Mouse (Mus musculus) heart, adult 2 months (tissue): Measurements from ENCODE around the gene Abhd17a. TPM values are rescaled to one million over a fixed set of nuclear protein-coding genes. Genes with fewer than 3 reads are reported as not detected.

Experiments used
- DNase-seq, 2 experiments: peaks; one replicate each; pipeline ENCODE4 v3.0.0; 2021
- H3K27ac ChIP-seq: fragments of 200-600 bp; 2 replicates; pipeline ENCODE4 v1.8.1; 2022
- H3K27me3 ChIP-seq: fragments of 200-500 bp; 2 replicates; pipeline ENCODE4 v1.6.1; 2012; ENCODE audit warnings: mild to moderate bottlenecking, low read length, inconsistent platforms, mixed read lengths; ENCODE audit not compliant: control insufficient read depth, insufficient read depth
- H3K36me3 ChIP-seq: fragments of 200-500 bp; 2 replicates; pipeline ENCODE4 v1.6.1; 2012; ENCODE audit warnings: low read length, inconsistent platforms; ENCODE audit not compliant: control insufficient read depth, insufficient read depth
- H3K4me1 ChIP-seq: fragments of 200-500 bp; 2 replicates; pipeline ENCODE4 v1.6.1; 2011; ENCODE audit warnings: low read length; ENCODE audit not compliant: control insufficient read depth, insufficient read depth
- H3K4me3 ChIP-seq: fragments of 200-600 bp; 2 replicates; pipeline ENCODE4 v1.8.1; 2022
- H3K79me2 ChIP-seq: fragments of 200-500 bp; replicated peaks from 2 replicates; pipeline ENCODE4 v1.6.1; 2012; ENCODE audit warnings: mild to moderate bottlenecking, inconsistent platforms, low read length, moderate library complexity, mixed read lengths; ENCODE audit not compliant: control insufficient read depth, insufficient read depth
- H3K9ac ChIP-seq: fragments of 200-500 bp; 2 replicates; pipeline ENCODE4 v1.6.1; 2012; ENCODE audit warnings: low read depth, mild to moderate bottlenecking, control low read depth, inconsistent platforms, low read length, mixed read lengths
- CTCF ChIP-seq: fragments of 200-600 bp; IDR thresholded peaks from 2 replicates; pipeline ENCODE4 v1.8.1; 2022; ENCODE audit warnings: antibody characterized with exemption, mild to moderate bottlenecking, moderate library complexity
- EP300 ChIP-seq: fragments of 200-500 bp; IDR thresholded peaks from 2 replicates; pipeline ENCODE4 v1.6.1; 2011; ENCODE audit warnings: low read depth, low read length, control low read depth; ENCODE audit not compliant: insufficient read depth
- POLR2A ChIP-seq: fragments of 200-500 bp; IDR thresholded peaks from 2 replicates; pipeline ENCODE4 v1.6.1; 2011; ENCODE audit warnings: mild to moderate bottlenecking, low read depth, low read length, control low read depth; ENCODE audit not compliant: insufficient read depth
- WGBS: fragments of 180-500 bp; shearing (Covaris S2); methylation state at CpG from one replicate; pipeline ENCODE4 v1.1.7; 2018; 5-methylcytosine and 5-hydroxymethylcytosine counted together
- intact Hi-C: fragments of 180-260 bp; cut with DNase I; formaldehyde crosslinking; loops from one replicate; pipeline ENCODE4 v1.15.1; 2025
- polyA plus RNA-seq: library from polyadenylated mRNA; depleted of rRNA; stranded (reverse); fragments of >200 nt; gene quantifications from 2 replicates; pipeline ENCODE4 v1.2.3, GENCODE M21; 2012
- total RNA-seq, 2 experiments: library from RNA; stranded (reverse); gene quantifications; 2 replicates each; pipeline ENCODE4 v1.2.3; 2021

Gene Abhd17a
- total and polyA plus RNA-seq, 3 experiments, result 40.2 to 80.0 (median 46.9) TPM

GRCm38 (mm10) chr10:80553575-80553974 is 36.6 kb downstream of the Abhd17a start:
- H3K27me3 ChIP-seq, result no peaks in the 10 kb centered on the region
- H3K9ac ChIP-seq, result no peak overlapping the region; the same call in 1 of the 2 replicates
- TF ChIP-seq POLR2A, result no peak
- TF ChIP-seq EP300, result no peak
- no peak for TF ChIP-seq CTCF
- no peaks in the 10 kb centered on the region for H3K36me3 ChIP-seq
- H3K4me1 ChIP-seq, result peaks cover 18% of the 10 kb centered on the region
- 57% methylated on average over 8 of the region's 8 CpGs for WGBS
- H3K79me2 ChIP-seq, result peaks cover 16% of the 10 kb centered on the region
- H3K27ac ChIP-seq, result no peak overlapping the region
- no peak for DNase-seq
- intact Hi-C loops, result loop anchor here (10.0 kb wide), 1 partner anchor 259 kb away; the partner anchor contains the start of genes Apc2 and Rps15
- H3K4me3 ChIP-seq, result no peak overlapping the region

GRCm38 (mm10) chr10:80552364-80552763 is 37.8 kb downstream of the Abhd17a start:
- intact Hi-C loops, result loop anchor here (10.0 kb wide), 1 partner anchor 258 kb away; the partner anchor contains the start of genes Apc2 and Rps15
- 68% methylated on average over 9 of the region's 9 CpGs for WGBS
- Histone ChIP-seq H3K4me1 (peaks cover 8% of the 10 kb centered on the region), H3K36me3 (no peaks in the 10 kb centered on the region), H3K27me3 (no peaks in the 10 kb centered on the region), H3K79me2 (peaks cover 9% of the 10 kb centered on the region), H3K4me3 (no peak overlapping the region), H3K27ac (no peak overlapping the region), H3K9ac (no peak overlapping the region)
- no peak for DNase-seq
- TF ChIP-seq EP300 (no peak), POLR2A (no peak), CTCF (no peak)

- Histone ChIP-seq H3K4me3 (no peak overlapping the region), H3K27ac (no peak overlapping the region), H3K9ac (no peak overlapping the region), H3K27me3 (no peaks in the 10 kb centered on the region), H3K4me1 (peaks cover 8% of the 10 kb centered on the region), H3K36me3 (no peaks in the 10 kb centered on the region), H3K79me2 (peaks cover 4% of the 10 kb centered on the region)
- intact Hi-C loops, result no loop called here
- no peak for TF ChIP-seq POLR2A
- TF ChIP-seq CTCF, result no peak
- TF ChIP-seq EP300, result no peak
- 76% methylated on average over 21 of the region's 21 CpGs for WGBS
- no peak for DNase-seq
Measured at GRCm38 (mm10) chr10:80549279-80549678, 40.9 kb downstream of the Abhd17a start.

- Histone ChIP-seq H3K36me3 (no peaks in the 10 kb centered on the region), H3K79me2 (no peaks in the 10 kb centered on the region; the same call in none of the 2 replicates), H3K4me1 (peaks cover 2% of the 10 kb centered on the region; the same call in 1 of the 2 replicates), H3K27me3 (no peaks in the 10 kb centered on the region), H3K27ac (no peak overlapping the region), H3K4me3 (no peak overlapping the region), H3K9ac (no peak overlapping the region)
- peak; percentile 63 to 73 for DNase-seq
- intact Hi-C loops, result no loop called here
- TF ChIP-seq CTCF, result peak; percentile 84
- no peak for TF ChIP-seq POLR2A
- no peak for TF ChIP-seq EP300
- 72% methylated on average over 10 of the region's 10 CpGs for WGBS
Measured at GRCm38 (mm10) chr10:80548428-80549006, 41.6 kb downstream of the Abhd17a start.

- intact Hi-C loops, result no loop called here
- no peaks in the 10 kb centered on the region for H3K36me3 ChIP-seq
Measured at GRCm38 (mm10) chr10:80547539-80547938, 42.6 kb downstream of the Abhd17a start.

GRCm38 (mm10) chr10:80546945-80547344 is 43.2 kb downstream of the Abhd17a start:
- no peak overlapping the region for H3K9ac ChIP-seq
- intact Hi-C loops, result no loop called here
- no peak overlapping the region for H3K4me3 ChIP-seq
- WGBS, result 94% methylated on average over 4 of the region's 4 CpGs
- no peak for TF ChIP-seq EP300
- TF ChIP-seq CTCF, result no peak
- no peak for TF ChIP-seq POLR2A
- H3K79me2 ChIP-seq, result no peaks in the 10 kb centered on the region; the same call in none of the 2 replicates
- H3K27me3 ChIP-seq, result no peaks in the 10 kb centered on the region
- H3K36me3 ChIP-seq, result no peaks in the 10 kb centered on the region
- H3K4me1 ChIP-seq, result no peaks in the 10 kb centered on the region
- no peak for DNase-seq
- no peak overlapping the region for H3K27ac ChIP-seq

More at GRCm38 (mm10) chr10:80547539-80547938, 42.6 kb downstream of the Abhd17a start:
- H3K27me3 ChIP-seq, result no peaks in the 10 kb centered on the region
- no peak overlapping the region for H3K4me3 ChIP-seq
- H3K4me1 ChIP-seq, result no peaks in the 10 kb centered on the region
- no peak for TF ChIP-seq CTCF
- no peak for TF ChIP-seq POLR2A
- no peak for TF ChIP-seq EP300
- WGBS, result 88% methylated on average over 15 of the region's 15 CpGs
- H3K9ac ChIP-seq, result no peak overlapping the region
- no peaks in the 10 kb centered on the region; the same call in none of the 2 replicates for H3K79me2 ChIP-seq
- no peak for DNase-seq
- no peak overlapping the region for H3K27ac ChIP-seq
